Mouse (Mus musculus) gastrocnemius, postnatal 10 days (tissue): ENCODE data around the gene Sugp2. TPM values are rescaled to one million over a fixed set of nuclear protein-coding genes. Genes with fewer than 3 reads are reported as not detected.

Source experiments
- total RNA-seq, 2 experiments: library from RNA; stranded (reverse); gene quantifications; 2 replicates each; pipeline ENCODE4 v1.2.3; 2021

Sugp2 gene
- total RNA-seq, 2 experiments from 2014 or later = 43.8 to 49.7 TPM

Other genes with a start within 250 kb of the Sugp2 start
- 10 to 100 TPM; 40.4 to 46.5 TPM for gene Gatad2a, start 237.8 kb upstream of the Sugp2 start, total RNA-seq
- 10 to 100 TPM; 27.8 to 30.9 TPM for gene Mau2, start 191.5 kb upstream of the Sugp2 start, total RNA-seq
- gene Sugp1, start 191.4 kb upstream of the Sugp2 start, total RNA-seq = 10 to 100 TPM; 20.2 to 22.5 TPM
- not detected for gene Tm6sf2, start 161.3 kb upstream of the Sugp2 start, total RNA-seq
- gene Hapln4, start 150.8 kb upstream of the Sugp2 start, total RNA-seq = under 1 TPM; 0.07 to 0.36 TPM
- under 1 TPM; 0.61 to 0.81 TPM for gene Ncan, start 113.4 kb upstream of the Sugp2 start, total RNA-seq
- 1 to 10 TPM; 6.3 to 7.1 TPM for gene Nr2c2ap, start 102.9 kb upstream of the Sugp2 start, total RNA-seq
- gene Rfxank, start 95.1 kb upstream of the Sugp2 start, total RNA-seq = 10 to 100 TPM in 1 of 2 experiments, 1 to 10 TPM in 1; 8.2 to 10.1 TPM
- gene Borcs8, start 94.7 kb upstream of the Sugp2 start, total RNA-seq = 10 to 100 TPM; 17.0 to 23.9 TPM
- under 1 TPM; 0.35 to 0.45 TPM for gene Mef2b, start 94.5 kb upstream of the Sugp2 start, total RNA-seq
- 10 to 100 TPM; 72.8 to 74.7 TPM for gene Tmem161a, start 61.9 kb upstream of the Sugp2 start, total RNA-seq
- gene Slc25a42, start 21.9 kb upstream of the Sugp2 start, total RNA-seq = 10 to 100 TPM; 20.6 to 28.3 TPM
- gene Armc6, start 240 bp downstream of the Sugp2 start, total RNA-seq = 10 to 100 TPM; 11.9 to 12.9 TPM
- gene Homer3, start 48.6 kb downstream of the Sugp2 start, total RNA-seq = 10 to 100 TPM; 12.3 to 19.8 TPM
- gene Ddx49, start 68.3 kb downstream of the Sugp2 start, total RNA-seq = 10 to 100 TPM; 28.6 to 29.5 TPM
- gene Cope, start 68.3 kb downstream of the Sugp2 start, total RNA-seq = 100 to 1,000 TPM; 140 to 158 TPM
- 10 to 100 TPM; 20.0 to 23.6 TPM for gene Cers1, start 81.5 kb downstream of the Sugp2 start, total RNA-seq
- 1 to 10 TPM; 3.9 to 5.3 TPM for gene Gdf1, start 95.6 kb downstream of the Sugp2 start, total RNA-seq
- gene Upf1, start 119.1 kb downstream of the Sugp2 start, total RNA-seq = 10 to 100 TPM; 34.2 to 37.3 TPM
- 10 to 100 TPM; 18.4 to 20.2 TPM for gene Comp, start 139.3 kb downstream of the Sugp2 start, total RNA-seq
- gene Crtc1, start 205.4 kb downstream of the Sugp2 start, total RNA-seq = 10 to 100 TPM in 1 of 2 experiments, 1 to 10 TPM in 1; 8.9 to 12.0 TPM
- gene Klhl26, start 242.7 kb downstream of the Sugp2 start, total RNA-seq = 1 to 10 TPM; 6.3 to 7.4 TPM